Mouse (Mus musculus) adrenal gland, postnatal 4 days (tissue): ENCODE measurements around the gene Drd1. TPM values are rescaled to one million over a fixed set of nuclear protein-coding genes. Genes with fewer than 3 reads are reported as not detected.

Experiments
- DNase-seq, 2 experiments: peaks; one replicate each; pipeline ENCODE4 v3.0.0; 2021 to 2022; ENCODE audit warnings: low spot score in 2 of 2, mixed read lengths in 2 of 2
- total RNA-seq, 2 experiments: library from RNA; stranded (reverse); gene quantifications; 2 replicates each; pipeline ENCODE4 v1.2.3; 2021

Gene Drd1
- total RNA-seq, 2 experiments from 2014 or later = 0.34 to 0.73 TPM

DNA sequence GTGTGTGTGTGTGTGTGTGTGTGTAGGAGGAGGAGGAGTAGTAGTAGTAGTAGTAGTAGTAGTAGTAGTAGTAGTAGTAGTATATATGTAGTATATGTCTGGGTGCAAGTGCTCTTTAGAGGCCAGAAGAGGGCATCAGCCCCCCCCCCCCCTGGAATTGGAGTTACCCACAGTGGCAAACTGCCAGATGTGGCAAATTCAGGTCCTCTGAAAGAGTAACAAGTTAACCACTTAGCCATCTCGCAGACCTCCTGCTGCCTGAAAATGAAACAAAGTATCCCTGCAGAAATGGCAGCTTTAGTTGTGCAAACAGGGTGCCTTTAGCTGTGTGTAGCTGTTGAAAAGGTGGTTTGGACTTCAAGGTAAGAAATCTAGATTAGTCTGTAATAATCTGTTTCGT lies 18.0 kb upstream of the Drd1 start:
- DNase-seq = no peak

DNA sequence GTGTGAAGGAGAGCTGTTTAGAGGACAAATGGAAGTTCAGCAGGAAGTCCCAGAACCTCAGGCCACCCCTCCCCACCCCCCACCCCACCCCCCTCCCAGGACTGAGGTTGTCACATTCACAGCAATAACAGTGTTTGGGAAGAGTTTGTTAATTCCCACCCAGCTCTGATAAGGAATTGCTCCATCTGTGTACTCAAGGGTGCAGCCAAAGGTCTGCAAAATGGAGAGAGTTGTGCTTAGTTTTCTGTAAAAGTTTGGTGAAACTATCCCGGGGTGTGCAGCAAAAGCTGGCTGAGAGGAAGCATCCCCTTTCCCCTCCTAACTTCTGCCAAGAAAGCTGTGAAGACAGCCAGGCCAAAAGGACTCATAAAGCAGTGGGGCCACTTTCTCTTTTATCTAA lies 17.6 kb upstream of the Drd1 start:
- DNase-seq = no peak

DNA sequence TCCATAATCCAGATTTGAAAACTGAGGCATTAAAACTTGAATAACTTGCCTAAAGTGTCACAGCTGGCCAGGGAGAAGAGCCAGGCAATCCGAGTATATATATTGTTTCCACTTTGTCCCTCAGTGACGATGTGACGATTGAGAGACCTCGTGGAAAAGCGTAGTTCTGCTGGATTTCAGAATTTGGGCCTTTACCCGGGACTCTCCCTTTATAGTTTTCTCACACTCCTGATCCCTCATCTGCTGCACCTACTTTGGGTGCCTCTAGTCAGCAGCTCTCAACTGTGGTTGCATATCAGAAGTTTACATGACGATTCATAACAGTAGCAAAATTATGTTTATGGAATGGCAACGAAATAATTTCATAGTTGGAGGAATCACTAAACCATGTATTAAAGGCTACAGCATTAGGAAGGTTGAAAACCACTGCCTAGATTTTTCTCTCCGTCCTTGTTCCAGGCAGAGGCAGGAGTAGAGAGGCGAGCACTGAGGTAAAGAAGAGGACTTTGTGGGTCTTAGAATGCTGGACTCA lies 17.1 kb upstream of the Drd1 start:
- no peak for DNase-seq

DNA sequence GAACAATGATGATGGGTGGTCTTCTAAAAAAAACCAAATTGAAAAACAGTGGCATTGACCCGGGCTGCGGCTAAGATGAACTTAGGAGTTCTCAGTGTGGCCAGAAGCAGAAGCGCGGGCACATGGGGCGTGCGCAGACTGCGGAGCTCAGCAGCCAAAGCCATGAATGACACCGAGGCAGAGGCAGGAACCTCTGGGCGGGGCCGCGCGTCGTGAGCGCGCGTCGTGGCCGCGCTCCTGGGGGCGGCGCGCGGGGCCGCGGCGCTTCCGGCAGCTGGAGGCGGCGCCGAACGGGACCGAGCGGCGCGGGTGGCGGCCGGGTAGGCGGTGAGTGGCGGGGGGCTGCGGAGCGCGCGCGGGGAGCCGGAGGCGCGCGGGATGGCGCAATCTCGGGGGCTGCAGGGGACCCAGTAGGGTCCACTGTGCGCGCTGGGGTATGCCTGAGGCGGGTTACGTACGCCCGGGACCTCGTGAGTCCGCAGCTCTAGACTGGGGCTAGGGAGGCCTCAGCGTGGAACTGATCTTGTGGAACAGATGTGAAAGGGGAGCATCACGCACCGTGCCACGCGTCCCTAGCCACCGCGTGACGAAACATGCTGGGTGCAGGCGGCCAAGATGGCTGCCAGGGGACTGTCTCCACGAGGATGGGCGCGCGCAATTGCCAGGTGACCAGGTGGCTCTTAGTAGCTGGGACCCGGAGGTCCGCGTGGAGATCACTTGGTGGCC lies 16.3 kb upstream of the Drd1 start, which contains the start of gene Sfxn1:
TSS of gene Sfxn1 (plus strand) at position 264 of the 726 bp plus-strand sequence.
- peak; percentile 39 to 44 for DNase-seq

GRCm38 (mm10) chr13:54071011-54071410 lies 15.5 kb upstream of the Drd1 start:
- DNase-seq = no peak

DNA sequence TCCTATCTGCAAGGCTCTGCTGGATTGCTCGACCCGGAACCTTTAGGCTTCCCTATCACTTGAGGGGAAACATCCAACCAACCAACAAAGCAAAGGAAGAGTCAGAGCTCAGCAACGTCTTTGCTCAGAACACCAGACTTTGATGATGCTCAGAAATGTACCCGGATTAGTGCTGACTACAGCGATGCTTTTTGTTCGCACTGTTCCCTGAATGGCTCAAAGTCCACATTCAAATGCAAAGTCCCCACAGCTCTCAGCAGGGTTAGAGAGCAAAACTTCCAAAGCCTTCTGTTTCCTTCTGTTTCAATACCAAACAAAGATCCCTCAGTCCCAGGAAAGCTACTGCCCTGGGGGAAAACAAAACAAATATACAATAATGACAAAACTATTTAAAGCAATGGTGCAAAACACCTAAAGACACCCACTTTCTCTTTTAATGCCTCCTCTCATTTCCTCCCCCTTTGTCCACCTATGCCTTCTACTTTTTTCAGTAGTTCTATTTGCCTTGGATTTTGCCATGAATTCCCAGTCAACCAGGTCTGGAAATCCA lies 12.2 kb upstream of the Drd1 start:
- DNase-seq = no peak

DNA sequence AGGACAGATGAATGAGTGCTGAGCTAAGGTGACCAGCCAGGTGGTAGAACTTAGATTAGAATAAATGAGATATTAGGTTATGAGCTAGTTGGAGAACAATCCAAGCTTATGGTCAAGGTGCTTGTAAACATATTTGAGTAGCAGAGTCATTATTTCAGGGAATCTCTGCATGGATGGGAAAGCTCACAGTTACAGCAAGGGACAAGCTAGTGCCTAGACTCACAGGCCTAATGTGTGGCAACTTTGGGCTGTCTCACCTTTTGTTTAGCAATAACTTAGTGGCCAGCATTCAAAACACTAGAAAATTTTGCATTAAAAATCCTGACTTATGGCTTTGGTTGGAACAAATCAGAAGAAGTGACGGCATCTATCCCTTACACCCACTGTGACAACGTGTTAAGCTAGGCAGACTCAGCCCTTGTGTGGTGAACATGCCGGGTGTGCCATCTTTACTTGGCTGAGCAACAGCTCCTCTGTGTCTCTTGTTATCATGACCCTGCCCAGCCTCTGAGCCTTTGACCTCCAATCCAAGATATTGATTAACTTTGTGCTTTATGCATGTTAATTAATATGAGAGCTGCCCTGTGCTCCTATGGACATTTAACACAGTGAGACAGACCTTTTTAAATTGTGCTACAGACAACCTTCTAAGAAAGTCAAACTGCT lies 10.7 kb upstream of the Drd1 start:
- no peak for DNase-seq

- no peak for DNase-seq
Observed at GRCm38 (mm10) chr13:54063292-54063691, 7.8 kb upstream of the Drd1 start.

GRCm38 (mm10) chr13:54062068-54062467 lies 6.6 kb upstream of the Drd1 start:
- DNase-seq = no peak

DNA sequence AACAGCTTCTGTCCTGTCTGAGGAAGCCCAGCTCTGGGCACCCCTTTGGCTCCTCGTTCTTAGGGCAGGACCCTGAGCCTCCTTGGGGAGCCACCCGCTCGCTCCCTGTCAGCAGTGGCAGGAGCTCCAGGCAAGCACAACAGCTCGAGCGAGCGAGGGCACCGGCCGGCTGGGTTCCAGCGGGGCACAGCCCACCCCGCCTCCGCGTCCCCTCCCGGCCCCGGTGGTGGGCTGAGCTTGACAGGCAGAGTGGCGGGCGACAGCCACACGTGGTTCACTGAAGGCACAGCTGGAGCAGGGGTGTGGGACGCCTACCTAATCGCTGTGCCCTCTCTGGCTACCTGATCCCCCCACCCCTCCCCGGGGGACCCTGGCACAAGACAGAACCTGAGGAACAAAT lies 543 bp downstream of the Drd1 start:
- DNase-seq = no peak

GRCm38 (mm10) chr13:54051641-54052040 lies 3.9 kb downstream of the Drd1 start:
- DNase-seq = no peak

- no peak for DNase-seq
Observed at GRCm38 (mm10) chr13:54048679-54049352, 6.7 kb downstream of the Drd1 start.

DNA sequence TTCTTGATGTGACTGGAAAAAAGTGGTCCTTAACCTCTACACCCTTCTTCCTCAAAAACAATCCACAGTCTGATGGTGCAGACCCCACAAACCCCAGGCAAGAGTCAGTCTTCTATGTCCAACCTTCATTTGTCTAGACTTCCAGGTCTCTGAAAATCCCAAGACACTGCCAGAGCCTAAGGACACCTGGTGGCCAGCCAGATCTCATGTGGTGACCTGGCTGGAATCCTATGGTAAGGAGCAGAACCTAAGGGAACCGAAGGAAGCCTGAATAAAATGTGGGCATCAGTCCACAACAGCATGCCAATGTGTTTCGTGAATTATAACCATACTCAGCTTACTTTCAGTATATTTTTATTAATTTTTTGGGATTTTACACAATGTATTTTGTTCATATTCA lies 15.2 kb downstream of the Drd1 start:
- DNase-seq = no peak

- no peak for DNase-seq
Observed at GRCm38 (mm10) chr13:54037936-54038335, 17.6 kb downstream of the Drd1 start.

DNA sequence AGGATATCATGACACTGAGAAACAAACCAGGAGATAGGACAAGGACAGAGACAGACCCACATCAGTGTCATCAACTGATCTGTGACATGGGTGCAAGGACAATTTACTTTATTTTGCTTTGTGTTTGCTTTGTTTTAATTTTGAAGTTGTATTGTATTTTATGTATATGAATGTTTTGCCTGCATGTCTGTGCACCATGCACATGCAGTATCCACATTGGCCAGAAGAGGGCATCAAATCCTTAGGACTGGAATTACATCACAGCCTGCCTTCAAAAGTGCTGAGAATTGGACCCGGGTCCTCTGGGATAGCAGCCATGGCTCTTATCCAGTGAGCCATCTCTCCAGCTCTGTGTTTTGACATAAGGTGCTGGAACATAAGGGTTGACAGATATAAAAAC lies 20.0 kb downstream of the Drd1 start:
- no peak for DNase-seq

DNA sequence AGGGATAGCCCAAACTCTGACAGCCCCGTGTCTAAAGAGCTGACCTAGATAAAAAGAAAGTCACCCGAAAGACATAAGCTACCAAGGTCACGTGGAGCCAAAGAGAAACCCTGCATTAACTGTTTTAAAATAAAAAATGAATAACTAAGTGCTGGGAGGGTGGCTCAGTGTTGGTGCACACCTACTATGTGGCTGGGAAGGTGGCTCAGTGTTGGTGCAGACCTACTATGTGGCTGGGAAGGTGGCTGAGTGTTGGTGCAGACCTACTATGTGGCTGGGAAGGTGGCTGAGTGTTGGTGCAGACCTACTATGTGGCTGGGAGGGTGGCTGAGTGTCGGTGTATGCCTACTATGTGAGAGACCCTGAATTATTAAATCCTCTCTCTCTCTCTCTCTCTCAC lies 21.9 kb downstream of the Drd1 start:
- no peak for DNase-seq

DNA sequence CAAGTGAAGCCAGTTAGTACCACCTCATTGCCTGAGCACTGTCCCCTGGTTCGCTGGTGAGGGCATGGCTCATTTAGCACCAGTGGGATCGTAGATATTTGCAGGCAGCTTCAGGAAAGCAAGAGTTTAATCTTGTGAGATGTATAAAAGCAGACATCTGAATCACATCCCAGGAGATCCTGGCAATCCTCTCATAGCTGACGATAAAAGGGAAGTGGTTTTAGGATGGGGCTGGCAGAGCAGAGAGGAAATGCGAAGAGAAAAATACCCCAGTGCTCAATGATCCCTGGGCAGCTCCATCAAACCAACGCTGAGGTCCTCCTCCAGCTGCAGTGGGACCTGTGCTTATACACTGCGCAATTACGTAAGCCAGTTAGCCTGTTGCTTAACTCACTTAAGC lies 28.4 kb downstream of the Drd1 start:
- DNase-seq = no peak

GRCm38 (mm10) chr13:54023311-54023710 lies 32.2 kb downstream of the Drd1 start:
- DNase-seq = no peak

DNA sequence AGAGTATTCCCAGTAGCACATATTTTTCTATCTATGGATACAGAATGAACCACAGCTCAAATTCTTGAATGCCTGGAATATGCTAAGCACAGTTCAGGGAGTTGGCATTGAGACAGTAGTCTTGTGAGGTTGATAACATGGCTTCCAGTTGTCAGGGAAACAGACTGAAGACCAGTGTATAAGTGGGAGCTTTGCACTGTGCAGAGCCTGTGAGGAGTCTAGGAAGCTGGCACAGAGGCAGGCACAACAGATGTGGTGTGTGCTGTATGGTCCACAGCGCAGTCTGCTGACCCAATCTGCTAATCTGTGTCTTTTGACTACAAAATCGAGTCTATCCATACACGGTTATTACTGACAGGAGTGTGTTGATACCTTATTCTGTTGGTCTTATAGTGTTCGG lies 46.8 kb downstream of the Drd1 start:
- no peak for DNase-seq
